27 mouse cellular contexts compared by ENCODE assay signal in the genomic region with DNA sequence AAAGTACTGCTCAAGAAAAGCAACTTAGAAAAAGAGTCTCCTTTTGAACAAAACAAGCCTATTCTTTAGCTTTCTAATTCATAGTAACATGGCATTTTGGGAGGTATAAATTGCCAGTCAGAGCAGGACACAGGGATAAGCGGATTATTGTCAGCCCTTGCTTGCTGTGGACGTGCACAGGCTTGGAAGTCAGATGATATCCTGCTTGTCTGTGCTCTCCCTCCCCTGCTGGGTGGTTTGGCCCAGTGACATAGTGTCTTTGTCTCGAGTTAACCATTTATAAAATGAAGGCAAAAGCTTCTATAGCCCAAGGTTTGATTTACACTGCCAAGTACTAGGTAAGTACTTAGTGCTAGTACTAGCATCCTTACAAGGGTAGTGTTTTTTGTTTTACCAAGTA.
DNase-seq lines count a peak whose midpoint lies in the region; ATAC-seq lines count a peak whose summit lies in the region.
"Had no signal": no experiment of that assay in that cellular context is flagged by ENCODE, and none has a peak within 500 bp of the region (broad histone marks: within the 10 kb centered on the region; RNA-seq: fewer than 3 reads in every experiment).

No protein-coding gene starts in this region.

- H3K36me3 ChIP-seq in embryonic facial prominence, embryonic 14.5 days (ENCODE audit: control insufficient read depth, insufficient read depth, low read length) = no peaks in the 10 kb centered on the region
- H3K36me3 ChIP-seq in embryonic facial prominence, embryonic 10.5 days (replicated peaks) = no peaks in the 10 kb centered on the region
- H3K36me3 ChIP-seq in midbrain, embryonic 14.5 days (ENCODE audit: control insufficient read depth, insufficient read depth, low read length) = no peaks in the 10 kb centered on the region
- no peaks in the 10 kb centered on the region for H3K36me3 ChIP-seq in midbrain, embryonic 11.5 days (ENCODE audit: control insufficient read depth, insufficient read depth, low read length)
- no peaks in the 10 kb centered on the region for H3K36me3 ChIP-seq in forebrain, embryonic 10.5 days (replicated peaks)
- H3K36me3 ChIP-seq: heart, embryonic 10.5 days; heart, embryonic 15.5 days; hindbrain, embryonic 12.5 days; intestine, embryonic 15.5 days; limb, embryonic 13.5 days had no signal

- H3K4me3 ChIP-seq in embryonic facial prominence, embryonic 14.5 days (ENCODE audit: low read depth, low read length) = no peak overlapping the region
- H3K4me3 ChIP-seq in embryonic facial prominence, embryonic 10.5 days = no peak overlapping the region
- no peak overlapping the region for H3K4me3 ChIP-seq in midbrain, embryonic 14.5 days (replicated peaks; ENCODE audit: low read depth, low read length)
- no peak overlapping the region for H3K4me3 ChIP-seq in midbrain, embryonic 11.5 days (ENCODE audit: low read depth, low read length)
- no peak overlapping the region for H3K4me3 ChIP-seq in forebrain, embryonic 10.5 days
- H3K4me3 ChIP-seq: heart, embryonic 10.5 days; heart, embryonic 15.5 days; hindbrain, embryonic 12.5 days; intestine, embryonic 15.5 days; limb, embryonic 13.5 days; megakaryocyte, embryonic 14.5 days had no signal

- WGBS in embryonic facial prominence, embryonic 14.5 days = 28% methylated on average over 3 of the region's 3 CpGs
- 32% methylated on average over 3 of the region's 3 CpGs for WGBS in embryonic facial prominence, embryonic 10.5 days
- 11% methylated on average over 3 of the region's 3 CpGs for whole genome bisulfite sequencing in midbrain, embryonic 14.5 days
- 18% methylated on average over 3 of the region's 3 CpGs for WGBS in midbrain, embryonic 11.5 days
- WGBS in forebrain, embryonic 10.5 days = 23% methylated on average over 3 of the region's 3 CpGs

- H3K9ac ChIP-seq in embryonic facial prominence, embryonic 14.5 days (ENCODE audit: low read depth, low read length) = no peak overlapping the region
- no peak overlapping the region for H3K9ac ChIP-seq in midbrain, embryonic 14.5 days (replicated peaks; ENCODE audit: low read length)
- H3K9ac ChIP-seq in midbrain, embryonic 11.5 days (ENCODE audit: low read length) = no peak overlapping the region
- H3K9ac ChIP-seq: heart, embryonic 15.5 days; hindbrain, embryonic 12.5 days; intestine, embryonic 15.5 days; limb, embryonic 13.5 days had no signal

- no peaks in the 10 kb centered on the region for H3K27me3 ChIP-seq in embryonic facial prominence, embryonic 14.5 days (replicated peaks; ENCODE audit: control insufficient read depth, insufficient read depth, low read length)
- no peaks in the 10 kb centered on the region for H3K27me3 ChIP-seq in embryonic facial prominence, embryonic 10.5 days (replicated peaks; ENCODE audit: low read depth, poor library complexity, severe bottlenecking)
- no peaks in the 10 kb centered on the region for H3K27me3 ChIP-seq in midbrain, embryonic 14.5 days (ENCODE audit: control insufficient read depth, insufficient read depth, low read length)
- H3K27me3 ChIP-seq in midbrain, embryonic 11.5 days (ENCODE audit: control insufficient read depth, insufficient read depth, low read length) = no peaks in the 10 kb centered on the region
- no peaks in the 10 kb centered on the region for H3K27me3 ChIP-seq in forebrain, embryonic 10.5 days (ENCODE audit: poor library complexity, severe bottlenecking)
- H3K27me3 ChIP-seq: heart, embryonic 15.5 days; hindbrain, embryonic 12.5 days; intestine, embryonic 15.5 days; limb, embryonic 13.5 days; megakaryocyte, embryonic 14.5 days had no signal

- H3K4me2 ChIP-seq in embryonic facial prominence, embryonic 14.5 days (ENCODE audit: low read depth, low read length) = no peak overlapping the region
- H3K4me2 ChIP-seq in midbrain, embryonic 14.5 days (ENCODE audit: low read length) = no peak overlapping the region
- no peak overlapping the region for H3K4me2 ChIP-seq in midbrain, embryonic 11.5 days
- H3K4me2 ChIP-seq: heart, embryonic 15.5 days; hindbrain, embryonic 12.5 days; intestine, embryonic 15.5 days; limb, embryonic 13.5 days; liver, embryonic 11.5 days had no signal

- no peak for ATAC-seq in embryonic facial prominence, embryonic 14.5 days (ENCODE audit: low read depth)
- no peak for ATAC-seq in midbrain, embryonic 14.5 days (ENCODE audit: low FRiP score, low TSS enrichment)
- ATAC-seq in midbrain, embryonic 11.5 days (ENCODE audit: low FRiP score) = no peak
- ATAC-seq: CD4-positive, CD25-positive, alpha-beta regulatory T cell, adult 4 months; forebrain, embryonic 14.5 days; hindbrain, postnatal 0 days; intestine, embryonic 15.5 days; lung, postnatal 0 days had no signal

- no peak overlapping the region for H3K27ac ChIP-seq in embryonic facial prominence, embryonic 14.5 days (replicated peaks; ENCODE audit: low read depth, low read length)
- H3K27ac ChIP-seq in embryonic facial prominence, embryonic 10.5 days (replicated peaks) = no peak overlapping the region
- no peak overlapping the region for H3K27ac ChIP-seq in midbrain, embryonic 14.5 days (replicated peaks; ENCODE audit: low read depth, low read length)
- H3K27ac ChIP-seq in midbrain, embryonic 11.5 days (ENCODE audit: low read depth, low read length) = no peak overlapping the region
- no peak overlapping the region for H3K27ac ChIP-seq in forebrain, embryonic 10.5 days
- H3K27ac ChIP-seq: heart, embryonic 10.5 days; heart, embryonic 15.5 days; hindbrain, embryonic 12.5 days; hindbrain, postnatal 0 days; intestine, embryonic 15.5 days; limb, embryonic 13.5 days had no signal

- no peaks in the 10 kb centered on the region for H3K9me3 ChIP-seq in embryonic facial prominence, embryonic 14.5 days (ENCODE audit: control insufficient read depth, low read length)
- H3K9me3 ChIP-seq in embryonic facial prominence, embryonic 10.5 days = no peaks in the 10 kb centered on the region
- no peaks in the 10 kb centered on the region for H3K9me3 ChIP-seq in midbrain, embryonic 14.5 days (ENCODE audit: control insufficient read depth, low read length)
- no peaks in the 10 kb centered on the region for H3K9me3 ChIP-seq in midbrain, embryonic 11.5 days (ENCODE audit: control insufficient read depth, low read length)
- H3K9me3 ChIP-seq in forebrain, embryonic 10.5 days = no peaks in the 10 kb centered on the region
- H3K9me3 ChIP-seq: heart, embryonic 10.5 days; heart, embryonic 15.5 days; hindbrain, embryonic 12.5 days; intestine, embryonic 15.5 days; limb, embryonic 13.5 days had no signal

- peak; percentile 10 for DNase-seq in embryonic facial prominence, embryonic 14.5 days (ENCODE audit: low spot score)
- DNase-seq in embryonic facial prominence, embryonic 10.5 days (ENCODE audit: low spot score) = no peak
- peak; percentile 46 for DNase-seq in midbrain, embryonic 14.5 days
- no peak for DNase-seq in midbrain, embryonic 11.5 days (ENCODE audit: low spot score, missing footprints)
- DNase-seq in retina, adult 2 months (ENCODE audit: low read depth, low spot score) = peak; percentile 2
- no peak for DNase-seq in frontal cortex, postnatal 36 days (ENCODE audit: low spot score in 2 of 2)
- DNase-seq in forebrain, embryonic 10.5 days (ENCODE audit: extremely low spot score, low spot score) = no peak
- DNase-seq: adrenal gland, postnatal 25 days; cerebellum, adult 8-10 months; gastrocnemius, postnatal 25 days; heart, adult 11 months; kidney, postnatal 14 days; lung, postnatal 4 days; right cerebral cortex, adult 18-20 months; spleen, adult 18-20 months; thymus, postnatal 25 days had no signal

- H3K4me1 ChIP-seq in embryonic facial prominence, embryonic 14.5 days (ENCODE audit: control insufficient read depth, insufficient read depth, low read length) = no peaks in the 10 kb centered on the region
- H3K4me1 ChIP-seq in embryonic facial prominence, embryonic 10.5 days = no peaks in the 10 kb centered on the region
- no peaks in the 10 kb centered on the region for H3K4me1 ChIP-seq in midbrain, embryonic 14.5 days (ENCODE audit: control insufficient read depth, insufficient read depth, low read length)
- H3K4me1 ChIP-seq in midbrain, embryonic 11.5 days (ENCODE audit: control insufficient read depth, insufficient read depth, low read length) = 0 out of 2 replicates have a peak, but pooled peaks cover 2% of the 10 kb centered on the region
- H3K4me1 ChIP-seq in forebrain, embryonic 10.5 days = peaks cover 40% of the 10 kb centered on the region
- H3K4me1 ChIP-seq: heart, embryonic 10.5 days; heart, embryonic 15.5 days; hindbrain, embryonic 12.5 days; intestine, embryonic 15.5 days; megakaryocyte, embryonic 14.5 days had no signal

Comparison
In these comparisons a context has a peak if more than half of its experiments do, and no peak if none do; other contexts are left out.
1. DNase-seq: peak in embryonic facial prominence, embryonic 14.5 days (single experiment), midbrain, embryonic 14.5 days (single experiment) and retina, adult 2 months (single experiment); none in embryonic facial prominence, embryonic 10.5 days (single experiment), midbrain, embryonic 11.5 days (single experiment), frontal cortex, postnatal 36 days (0 of 2) and forebrain, embryonic 10.5 days (single experiment).